Comparison of ENCODE assay signal across 8 mouse cellular contexts in genomic region chr11:102209742-102210141, GRCm38 (mm10). TPM values are rescaled to one million over a fixed set of nuclear protein-coding genes. Genes with fewer than 3 reads are reported as not detected.
DNase-seq lines count a peak whose midpoint lies in the region; ATAC-seq lines count a peak whose summit lies in the region.

No protein-coding gene starts in this region.

- ATAC-seq in neutrophil, adult 5-6 weeks (ENCODE audit: extremely low read depth, insufficient number of reproducible peaks, low FRiP score, poor library complexity, severe bottlenecking), result peak; percentile 60
- no peak for ATAC-seq in frontal cortex, adult (ENCODE audit: low TSS enrichment)

- peak; percentile 94 for DNase-seq in heart, adult 11 months
- DNase-seq in heart, adult 9 months (ENCODE audit: low spot score in 2 of 2), result no peak
- peak; percentile 66 for DNase-seq in A20 (ENCODE audit: low read depth, low spot score)
- peak; percentile 88 for DNase-seq in cerebellum, adult 11-12 months
- peak; percentile 48 for DNase-seq in heart, postnatal 4 days
- no peak for DNase-seq in natural killer cell, adult 2 months (ENCODE audit: low spot score in 2 of 2)

RNA-seq across cellular contexts. Expression of gene Hdac5, which starts 20.2 kb away (rescaled TPM):
- total RNA-seq in heart, postnatal 4 days (2021), result 10 to 100 TPM; 90.7 to 91.4 TPM
- total RNA-seq in neutrophil, adult 5-6 weeks (2017), result 62.9 and 64.1 TPM in 2 replicates

RNA-seq across cellular contexts. Expression of gene G6pc3, which starts 20.3 kb away (rescaled TPM):
- total RNA-seq in heart, postnatal 4 days (2021), result 10 to 100 TPM; 29.9 to 32.6 TPM
- total RNA-seq in neutrophil, adult 5-6 weeks (2017), result 14.7 and 16.5 TPM in 2 replicates

RNA-seq across cellular contexts. Expression of gene Lsm12, which starts 24.6 kb away (rescaled TPM):
- 10 to 100 TPM; 71.3 to 75.3 TPM for total RNA-seq in heart, postnatal 4 days (2021)
- total RNA-seq in neutrophil, adult 5-6 weeks (2017), result 46.8 and 56.2 TPM in 2 replicates

RNA-seq across cellular contexts. Expression of gene BC030867, which starts 38.9 kb away (rescaled TPM):
- total RNA-seq in heart, postnatal 4 days (2021), result 1 to 10 TPM; 5.3 TPM
- not detected in 2 replicates for total RNA-seq in neutrophil, adult 5-6 weeks (2017)

RNA-seq across cellular contexts. Expression of gene Tmem101, which starts 53.5 kb away (rescaled TPM):
- 10 to 100 TPM; 15.0 to 15.4 TPM for total RNA-seq in heart, postnatal 4 days (2021)
- total RNA-seq in neutrophil, adult 5-6 weeks (2017), result 7.2 and 13.6 TPM in 2 replicates

Comparison
In these comparisons a context has a peak if more than half of its experiments do, and no peak if none do; other contexts are left out.
1. DNase-seq: peak in heart, adult 11 months (single experiment), A20 (single experiment), cerebellum, adult 11-12 months (single experiment) and heart, postnatal 4 days (single experiment); none in heart, adult 9 months (0 of 2) and natural killer cell, adult 2 months (0 of 2).